Mouse (Mus musculus) olfactory bulb, adult 2 months (tissue): Measurements from ENCODE around the gene Chit1.

Experiments used
- CTCF ChIP-seq: fragments of 200-500 bp; IDR thresholded peaks from 2 replicates; pipeline ENCODE4 v1.5.1; 2012; ENCODE audit warnings: low read depth, mild to moderate bottlenecking, low read length, moderate library complexity; ENCODE audit not compliant: insufficient read depth
- POLR2A ChIP-seq: fragments of 200-500 bp; IDR thresholded peaks from 2 replicates; pipeline ENCODE4 v1.6.1; 2012; ENCODE audit warnings: mild to moderate bottlenecking, low read depth, low read length, moderate library complexity; ENCODE audit not compliant: insufficient read depth

DNA sequence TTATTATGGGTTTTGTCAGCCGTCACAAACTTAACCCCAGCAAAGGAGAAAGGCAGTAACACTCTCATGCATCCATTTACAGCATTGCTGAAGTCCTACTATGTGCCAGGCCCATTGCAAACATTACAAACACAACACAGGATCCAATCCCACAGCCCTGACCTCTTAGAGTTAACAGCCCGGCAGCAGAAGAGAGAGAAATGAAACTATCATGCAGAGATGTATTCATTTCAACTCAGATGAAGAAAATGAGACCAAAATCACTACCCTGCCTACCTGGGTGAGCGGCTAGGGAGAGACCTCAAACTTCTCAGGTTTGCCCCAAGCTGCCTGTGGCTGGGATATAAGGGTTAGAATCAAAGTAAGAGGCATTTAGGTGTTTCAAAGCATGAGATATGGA lies 44.5 kb upstream of the Chit1 start:
- TF ChIP-seq CTCF (no peak), POLR2A (no peak)
